Mouse (Mus musculus) gastrocnemius, postnatal 4 days (tissue): ENCODE results near the gene Krt16. TPM values are rescaled to one million over a fixed set of nuclear protein-coding genes. Genes with fewer than 3 reads are reported as not detected.

Experiments used
- DNase-seq, 2 experiments: peaks; one replicate each; pipeline ENCODE4 v3.0.0; 2021 to 2022; ENCODE audit warnings: low spot score in 2 of 2, mixed read lengths in 2 of 2
- long read RNA-seq, 2 experiments: library from polyadenylated mRNA; stranded (forward); transcript quantifications; one replicate each; pipeline ENCODE4 v2.0.0; 2021
- total RNA-seq, 2 experiments: library from RNA; stranded (reverse); gene quantifications; 2 replicates each; pipeline ENCODE4 v1.2.3; 2021

The Krt16 gene
- under 1 TPM in 1 of 2 experiments, not detected in 1; 0.29 TPM for total RNA-seq
- long read RNA-seq, experiment 1, partial matches to known transcripts, result 0 of 4 reads
- long read RNA-seq, experiment 1, other reads (novel, unspliced or antisense), result 1 of 4 reads
- long read RNA-seq, experiment 2, result 0 reads

DNA sequence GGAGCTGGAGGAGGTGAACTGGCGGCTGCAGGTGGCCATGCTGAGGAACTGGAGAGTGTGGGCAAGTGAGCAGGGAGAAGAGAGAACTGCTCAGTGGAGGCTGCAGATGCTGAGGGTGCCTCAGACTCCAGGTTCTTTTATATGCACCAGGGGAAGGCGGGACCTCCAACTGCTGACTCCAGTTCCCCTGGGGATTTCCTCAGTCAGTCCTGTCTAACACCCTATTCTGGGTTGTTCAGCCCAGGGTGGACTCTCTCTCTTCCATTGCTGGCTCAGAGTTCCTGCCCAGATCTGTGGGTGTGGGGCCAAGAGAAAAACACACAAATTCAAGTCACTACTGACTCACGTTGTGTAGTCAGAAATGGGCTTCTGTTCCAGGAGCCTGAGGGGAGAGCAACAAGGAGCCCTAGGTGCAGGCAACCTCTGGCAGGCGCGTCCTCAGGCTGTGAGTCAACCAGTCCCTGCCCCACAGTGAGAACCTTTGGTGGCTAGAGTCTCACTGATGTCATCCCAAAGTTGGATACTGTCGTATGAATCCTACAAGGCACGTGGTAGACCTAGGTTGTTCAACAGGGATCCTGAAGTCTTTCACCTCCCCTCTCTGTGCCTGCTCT lies at the start of gene Krt16:
Gene Krt16, minus strand, starts transcription at position 51 of the 614 bp plus-strand sequence.
- DNase-seq, result no peak

DNA sequence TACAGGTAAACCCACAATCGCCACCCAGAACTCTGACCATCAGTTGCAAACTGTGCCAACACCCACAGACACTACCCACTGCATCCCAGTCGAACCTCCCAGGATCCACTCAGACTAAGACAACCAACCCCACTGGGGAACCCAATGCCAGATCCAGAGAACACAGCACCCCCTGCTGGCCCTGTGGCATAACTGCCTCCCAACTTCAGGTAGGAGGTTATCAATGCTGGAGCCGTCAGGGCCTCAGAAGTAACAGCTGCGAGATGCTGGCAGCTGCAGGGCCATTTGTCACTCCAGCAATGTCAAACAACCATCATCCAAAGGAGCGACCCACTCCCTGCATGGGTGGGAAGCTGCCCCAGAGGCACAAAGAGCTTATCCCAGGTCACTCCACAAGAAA lies 49.1 kb upstream of the Krt16 start:
- no peak for DNase-seq

DNA sequence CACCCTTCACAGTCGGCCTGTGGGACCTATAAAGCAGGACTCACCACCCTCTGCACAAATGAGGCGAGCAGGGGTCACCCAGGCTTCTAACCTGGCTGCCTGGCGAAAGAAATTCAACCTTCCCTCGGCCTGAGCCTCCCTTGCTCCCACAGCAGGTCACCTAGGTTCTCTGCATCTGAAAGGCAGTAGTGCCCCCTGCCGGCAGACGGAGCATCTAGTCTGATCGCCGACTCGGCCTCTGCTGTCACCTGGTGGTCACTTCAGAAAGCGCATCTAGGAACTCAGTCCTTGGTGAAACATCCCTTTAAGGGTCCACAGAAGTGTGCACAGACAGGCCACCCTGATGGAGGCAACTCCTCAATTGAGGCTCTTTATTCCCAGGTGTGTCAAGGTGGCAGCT lies 46.6 kb upstream of the Krt16 start:
- peak; percentile 63 to 79 for DNase-seq

DNA sequence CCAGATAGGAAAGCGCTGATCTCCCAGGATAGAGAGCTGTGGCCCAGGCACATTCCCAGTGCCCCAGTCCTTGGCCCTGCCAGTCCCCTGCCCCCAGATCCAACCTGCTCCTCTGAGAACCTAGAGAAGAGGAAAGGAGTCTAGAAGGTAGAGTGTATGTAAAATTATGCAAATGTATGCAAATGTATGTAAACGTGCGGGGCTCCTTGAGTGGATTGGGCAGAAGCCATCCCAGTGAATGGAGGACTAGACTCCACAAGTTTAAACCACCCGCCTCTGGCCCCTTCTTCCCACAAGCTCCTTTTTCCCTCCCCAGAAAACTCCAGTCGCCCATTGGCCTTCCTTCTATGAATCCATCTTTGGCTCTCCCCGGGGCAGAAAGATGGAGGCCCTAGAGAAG lies 44.2 kb upstream of the Krt16 start:
- DNase-seq, result no peak

DNA sequence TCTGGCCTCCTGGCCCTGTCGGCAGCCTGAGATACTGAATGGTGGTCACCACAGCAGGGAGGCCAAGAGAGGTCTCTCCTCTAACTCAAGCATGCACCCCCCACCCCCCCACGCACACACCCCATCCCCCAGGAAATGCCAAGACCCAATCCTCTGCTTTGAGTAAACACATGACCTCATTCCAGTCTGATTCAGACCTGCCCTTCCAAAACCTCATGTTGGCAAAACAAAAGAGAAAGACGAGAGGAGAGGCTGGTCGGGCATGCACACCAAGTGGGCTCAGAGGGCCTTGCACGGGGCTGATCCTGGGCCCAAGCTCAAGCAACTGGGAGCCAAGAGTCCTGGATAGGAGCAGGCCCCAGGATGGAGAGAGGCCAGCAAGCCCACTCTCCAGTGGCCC lies 41.5 kb upstream of the Krt16 start:
- DNase-seq, result no peak

DNA sequence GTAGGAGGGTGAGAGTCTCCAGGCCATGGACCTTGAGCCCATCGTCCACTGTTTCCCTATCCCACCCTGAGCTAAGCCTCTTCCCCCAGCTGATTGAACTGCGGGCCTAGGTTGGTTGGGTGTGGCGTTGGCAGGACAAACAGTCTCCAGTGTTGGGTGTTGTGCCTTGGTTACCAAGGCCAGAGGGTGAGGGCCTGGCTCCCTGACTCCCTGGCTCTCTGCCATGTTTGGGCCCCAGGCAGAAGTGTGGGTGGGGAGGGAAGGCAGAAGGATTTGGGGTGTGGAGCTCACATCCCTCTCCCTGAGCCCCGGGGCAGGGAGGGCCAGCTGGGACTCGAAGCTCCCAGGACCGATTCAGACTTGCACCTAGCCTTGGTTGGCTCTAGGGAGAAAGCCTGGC lies 40.2 kb upstream of the Krt16 start:
- no peak for DNase-seq

DNA sequence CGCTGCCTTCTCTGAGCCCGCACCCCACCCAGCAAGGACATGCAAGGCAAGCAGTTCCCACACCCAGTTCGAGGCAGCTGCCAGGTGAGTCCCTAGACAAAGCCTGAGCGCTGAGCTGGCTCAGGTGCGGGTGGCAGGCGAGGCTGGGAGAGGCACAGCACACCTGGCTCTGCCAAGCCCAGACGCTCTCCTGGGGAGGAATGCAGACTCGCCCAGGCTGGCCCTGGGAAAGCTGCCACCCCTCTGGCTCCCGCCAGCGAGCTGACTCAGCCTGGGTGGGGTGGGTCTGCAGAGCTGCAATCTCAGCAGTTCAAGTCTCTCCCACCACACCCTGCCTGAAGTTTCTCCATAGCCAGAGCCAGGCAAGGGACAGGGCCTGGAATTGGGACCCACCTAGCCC lies 38.3 kb upstream of the Krt16 start:
- DNase-seq, result peak in 1 of 2 experiments; percentile 47

DNA sequence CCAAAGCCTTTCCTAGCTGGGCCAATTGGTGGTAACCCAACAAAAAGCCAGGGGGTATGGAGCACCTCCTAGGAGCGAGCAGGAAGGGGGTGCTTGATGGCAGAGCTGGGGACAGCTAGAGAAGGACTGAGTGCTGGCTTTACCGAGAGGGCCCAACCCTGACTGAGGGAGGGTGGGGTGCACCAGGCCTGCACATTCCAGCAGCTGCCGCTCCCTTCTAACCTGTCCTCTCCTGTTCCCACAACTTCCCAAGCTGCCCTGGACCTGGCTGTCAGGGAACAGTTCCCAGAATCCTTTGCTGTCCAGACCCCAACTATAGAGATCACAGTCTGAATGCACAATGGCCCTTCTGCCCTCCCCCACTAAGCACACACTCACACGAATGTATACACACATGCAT lies 36.3 kb upstream of the Krt16 start:
- no peak for DNase-seq

DNA sequence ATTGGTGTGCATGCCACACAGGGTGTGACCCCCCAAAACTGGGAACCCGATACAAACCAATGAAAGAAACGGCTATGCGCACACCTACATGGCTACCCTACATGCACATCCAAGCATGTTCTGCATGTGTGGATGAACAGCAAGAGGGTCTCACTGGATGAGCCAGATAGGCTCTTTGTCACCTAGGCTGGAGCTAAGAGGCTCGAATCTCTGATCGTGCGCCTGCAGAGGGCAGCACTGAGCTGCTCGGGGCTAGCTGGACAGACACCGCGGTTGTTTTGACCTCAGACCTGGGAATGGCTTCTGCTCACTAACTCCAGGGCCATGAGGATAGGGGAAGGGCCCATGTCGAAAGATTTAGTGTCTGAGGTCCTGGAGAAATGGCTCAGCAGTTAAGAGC lies 33.8 kb upstream of the Krt16 start:
- DNase-seq, result peak; percentile 69 to 82

DNA sequence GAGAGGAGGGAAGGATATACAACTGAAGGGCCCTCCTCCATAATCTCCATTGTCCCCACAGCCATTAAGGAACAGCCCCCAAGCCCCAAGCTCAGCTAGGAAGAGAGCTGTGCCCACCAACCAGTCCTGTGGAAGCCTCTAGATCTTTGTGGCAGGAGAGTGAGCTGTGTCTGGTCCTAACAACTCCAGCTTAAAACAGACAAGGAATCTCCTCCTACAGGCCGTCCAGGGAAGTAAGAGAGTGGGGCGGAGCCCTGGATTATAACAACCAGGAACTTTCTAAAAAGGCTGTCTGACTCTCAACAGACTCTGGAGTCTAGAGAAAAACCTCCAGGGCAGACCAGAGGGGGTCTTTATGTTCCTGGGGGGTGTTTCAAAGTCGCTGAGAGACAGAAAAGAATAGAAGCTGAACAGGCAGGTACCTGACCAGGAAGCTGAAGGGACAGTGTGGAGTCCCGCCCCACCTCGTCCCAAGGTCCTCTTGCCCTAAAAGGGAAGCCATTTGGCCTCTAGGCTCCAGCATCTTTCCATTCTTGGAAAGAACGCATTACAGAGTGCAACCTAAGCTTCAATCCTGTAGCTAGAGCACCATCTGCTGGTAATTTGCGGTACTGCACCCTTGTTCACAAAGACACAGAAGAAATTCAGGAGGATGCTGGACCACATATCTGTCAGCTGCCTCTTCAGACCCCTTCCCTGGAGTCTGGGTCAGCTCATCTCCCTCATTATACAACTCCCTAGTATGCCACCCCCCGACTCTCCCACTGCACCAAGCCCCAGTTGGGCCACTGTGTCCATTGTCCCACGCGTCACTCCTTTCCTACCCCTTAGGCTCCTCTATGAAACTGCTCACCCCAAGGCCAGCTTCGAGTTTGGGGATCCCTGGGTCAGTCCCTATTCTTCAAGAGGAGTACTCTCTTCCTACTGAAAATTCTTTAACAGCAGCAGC lies 33.2 kb upstream of the Krt16 start:
- peak; percentile 59 to 83 for DNase-seq

DNA sequence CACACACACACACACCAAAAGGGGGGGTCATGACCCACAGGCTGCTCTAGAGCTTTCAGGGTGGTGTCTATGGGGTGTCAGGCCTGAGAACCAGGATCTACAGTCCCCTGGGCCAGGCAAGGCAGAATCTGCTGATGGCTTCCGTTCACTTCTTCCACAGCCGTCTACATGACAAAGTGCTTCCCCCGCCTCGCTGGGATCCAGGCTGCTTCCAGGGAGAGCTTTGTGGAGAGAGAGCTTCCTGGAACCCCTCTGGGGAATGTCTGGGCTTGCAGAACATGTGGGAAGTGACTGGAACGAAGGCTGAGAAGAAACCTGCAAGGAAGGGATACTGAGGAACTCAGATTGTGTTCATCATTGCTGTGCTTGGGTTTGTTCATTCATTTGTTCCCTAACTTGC lies 30.1 kb upstream of the Krt16 start:
- no peak for DNase-seq

DNA sequence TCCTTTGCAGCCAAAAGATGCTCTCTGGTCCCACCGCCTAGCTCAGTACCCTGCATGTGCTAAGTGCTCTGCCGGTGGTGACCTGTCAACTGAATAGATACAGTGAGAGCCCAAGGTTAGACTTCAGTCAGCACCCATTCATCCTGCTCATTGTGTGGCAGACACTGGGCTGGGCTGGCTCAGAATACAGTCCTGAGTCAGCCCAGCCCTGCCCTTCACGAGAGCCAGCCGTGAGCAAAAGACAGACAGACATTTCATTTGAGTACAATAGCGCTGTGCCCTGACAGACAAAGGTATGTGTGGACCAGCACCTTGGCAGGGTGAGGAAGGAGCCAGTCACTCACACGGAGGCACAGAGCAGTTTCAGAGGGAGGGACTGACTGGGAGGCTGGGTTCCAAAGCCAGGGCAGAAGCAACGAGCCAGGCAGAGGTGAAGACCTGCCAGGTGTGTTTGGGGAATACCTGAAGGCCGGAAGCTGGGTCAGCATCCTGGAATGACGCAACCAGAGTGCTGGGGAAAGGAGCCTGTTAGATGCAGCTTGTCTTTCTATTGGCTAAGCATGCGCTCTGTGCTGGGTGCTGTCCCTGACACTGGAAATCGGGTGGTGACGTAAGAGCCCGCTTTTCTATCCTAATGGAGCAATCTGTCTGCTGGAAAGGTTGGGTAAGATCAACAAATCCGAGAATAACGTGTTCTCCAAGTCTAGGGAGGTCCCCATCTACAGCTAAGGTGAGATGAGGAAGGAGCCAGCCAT lies 29.2 kb upstream of the Krt16 start:
- DNase-seq, result no peak

DNA sequence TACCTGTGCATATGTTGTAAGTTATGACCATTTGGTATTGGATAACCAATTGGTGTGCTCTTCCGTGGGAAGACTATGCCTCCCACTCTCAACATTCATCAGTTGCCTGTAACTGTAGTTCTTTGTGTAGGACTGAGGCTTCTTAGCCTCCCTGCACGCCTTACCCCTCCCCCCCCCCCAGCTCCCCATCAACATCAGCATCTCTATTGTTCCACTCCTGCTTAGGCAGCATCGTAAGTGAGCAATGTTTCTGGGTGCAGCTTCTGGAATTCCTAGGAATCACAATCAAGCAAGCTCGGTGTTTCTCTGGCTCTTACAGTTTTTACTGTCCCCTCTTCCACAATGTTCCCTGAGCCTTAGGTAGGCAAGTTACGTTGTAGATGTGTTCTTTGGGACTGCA lies 26.8 kb upstream of the Krt16 start:
- no peak for DNase-seq

DNA sequence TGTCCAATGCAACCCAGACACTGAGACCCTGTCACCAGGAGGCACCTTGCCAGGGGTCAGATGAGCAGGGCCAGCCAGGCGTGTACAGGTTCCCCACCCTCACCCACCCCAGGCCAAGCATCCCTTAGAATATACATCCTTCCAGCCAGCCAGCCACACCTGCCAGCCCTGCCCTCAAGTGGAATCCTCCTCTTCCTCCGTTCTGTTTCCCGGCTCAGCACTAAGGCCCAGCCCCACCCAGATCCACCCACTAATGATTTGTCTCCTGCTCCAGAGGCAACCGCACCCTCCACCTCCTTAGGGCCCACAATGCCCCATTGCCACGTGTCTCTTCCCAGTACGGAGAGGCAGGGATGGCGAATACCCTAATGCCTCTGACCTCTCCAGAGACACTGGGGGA lies 26.0 kb upstream of the Krt16 start:
- no peak for DNase-seq

DNA sequence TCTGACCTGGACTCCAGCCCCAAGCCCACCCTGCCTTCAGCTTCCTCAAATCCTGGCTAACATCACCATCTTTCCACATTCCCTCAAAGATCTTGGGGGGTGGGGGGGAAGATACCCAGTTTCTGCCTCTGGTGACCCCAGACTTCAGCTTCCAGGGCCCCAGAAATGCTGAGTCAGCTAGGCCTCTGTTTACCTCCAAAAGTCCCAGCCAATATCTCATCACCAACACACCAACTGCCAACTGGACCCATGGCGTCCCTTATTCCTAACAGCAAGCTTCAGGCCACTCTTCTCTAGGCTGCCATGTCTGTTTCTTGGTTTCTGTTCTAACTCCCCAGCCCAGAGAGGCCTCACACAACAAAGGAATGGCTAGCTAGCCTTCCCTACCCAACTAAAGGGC lies 23.2 kb upstream of the Krt16 start:
- DNase-seq, result no peak

DNA sequence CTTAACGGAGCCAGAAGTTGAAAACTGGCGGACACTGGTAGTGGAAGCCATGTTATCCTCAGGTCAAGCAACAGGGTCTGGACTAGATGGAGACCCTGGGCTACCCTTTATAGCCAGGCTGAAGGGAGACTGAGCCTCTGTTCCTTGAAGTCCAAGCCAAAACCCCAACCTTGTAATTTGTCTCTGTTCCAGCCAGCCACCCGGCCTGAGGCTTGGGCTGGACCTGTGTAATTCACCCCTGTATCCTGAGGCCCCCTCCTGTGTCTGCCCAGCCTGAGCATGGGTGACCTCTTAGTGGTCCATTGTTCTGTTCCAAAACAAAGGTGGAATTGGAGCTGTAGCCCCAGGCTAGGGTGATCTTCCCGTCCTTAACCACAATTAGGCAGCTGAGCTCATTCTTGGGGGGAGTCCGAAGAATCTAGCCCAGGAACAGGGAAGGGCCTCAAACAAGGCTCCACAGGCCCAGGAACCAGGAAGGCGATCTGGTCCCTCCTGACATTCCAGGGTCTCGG lies 21.2 kb upstream of the Krt16 start, which contains the start of gene Krt42:
Gene Krt42, minus strand, starts transcription at position 51 of the 512 bp plus-strand sequence.
- DNase-seq, result no peak

DNA sequence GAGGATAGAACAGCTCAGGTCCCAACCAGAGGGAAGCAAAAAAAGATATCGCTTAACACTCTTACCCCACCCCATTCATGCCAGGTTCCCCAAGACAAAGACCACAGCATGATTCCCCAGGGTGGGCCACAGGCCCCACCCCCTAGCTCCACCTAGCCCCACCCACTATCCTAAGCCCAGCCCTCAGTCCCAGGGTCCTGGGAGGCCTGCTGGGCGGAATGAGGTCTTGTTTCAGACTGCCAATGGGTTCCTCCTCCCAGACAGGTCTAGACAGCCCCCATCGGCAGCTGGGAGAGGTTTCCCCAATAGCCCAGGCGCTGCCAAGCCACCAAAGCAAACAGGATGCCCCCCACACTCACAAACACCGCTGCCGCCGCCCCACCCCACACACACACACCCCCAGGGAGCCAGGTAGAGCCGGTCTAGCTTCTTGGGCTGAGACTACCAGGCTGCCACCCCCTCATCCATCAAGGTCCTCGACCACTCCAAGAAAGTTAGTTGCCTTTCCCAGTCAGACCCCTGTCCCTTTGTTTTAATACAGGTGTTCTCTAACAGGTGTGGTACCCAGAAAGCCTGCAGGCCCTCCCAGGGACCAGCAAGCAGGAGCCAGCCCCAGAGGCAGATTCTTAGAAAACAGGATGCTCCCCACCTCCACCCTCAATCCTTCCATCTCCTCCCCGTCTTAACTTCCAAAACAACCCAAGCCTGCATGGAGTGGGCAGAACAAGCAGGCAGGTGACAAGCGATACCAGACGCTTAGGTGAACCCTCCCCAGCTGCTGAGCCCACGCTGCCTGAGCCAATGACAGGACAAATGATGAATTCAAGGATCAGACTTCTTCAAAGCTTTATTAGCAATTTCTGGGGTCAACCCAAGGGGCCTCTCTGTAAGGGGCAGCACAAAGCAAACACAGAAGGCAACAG lies 13.6 kb upstream of the Krt16 start:
- DNase-seq, result no peak

DNA sequence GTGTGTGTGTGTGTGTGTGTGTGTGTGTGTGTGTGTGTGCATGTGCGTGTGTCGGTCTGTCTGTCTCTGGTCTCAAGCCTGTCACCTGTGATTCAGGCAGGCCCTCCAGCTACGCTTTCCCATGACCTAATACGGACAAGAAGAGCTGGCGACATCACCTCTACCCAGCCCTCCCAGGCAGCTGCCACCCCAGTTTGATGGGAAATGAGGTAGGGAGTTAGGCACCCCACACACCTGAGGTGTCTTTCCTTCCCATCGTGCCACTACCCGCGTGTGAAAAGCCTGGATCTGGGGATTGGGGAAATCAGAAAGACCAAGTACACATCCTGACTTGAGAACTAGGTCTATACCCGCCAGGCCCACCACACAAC lies 12.5 kb upstream of the Krt16 start:
- no peak for DNase-seq

DNA sequence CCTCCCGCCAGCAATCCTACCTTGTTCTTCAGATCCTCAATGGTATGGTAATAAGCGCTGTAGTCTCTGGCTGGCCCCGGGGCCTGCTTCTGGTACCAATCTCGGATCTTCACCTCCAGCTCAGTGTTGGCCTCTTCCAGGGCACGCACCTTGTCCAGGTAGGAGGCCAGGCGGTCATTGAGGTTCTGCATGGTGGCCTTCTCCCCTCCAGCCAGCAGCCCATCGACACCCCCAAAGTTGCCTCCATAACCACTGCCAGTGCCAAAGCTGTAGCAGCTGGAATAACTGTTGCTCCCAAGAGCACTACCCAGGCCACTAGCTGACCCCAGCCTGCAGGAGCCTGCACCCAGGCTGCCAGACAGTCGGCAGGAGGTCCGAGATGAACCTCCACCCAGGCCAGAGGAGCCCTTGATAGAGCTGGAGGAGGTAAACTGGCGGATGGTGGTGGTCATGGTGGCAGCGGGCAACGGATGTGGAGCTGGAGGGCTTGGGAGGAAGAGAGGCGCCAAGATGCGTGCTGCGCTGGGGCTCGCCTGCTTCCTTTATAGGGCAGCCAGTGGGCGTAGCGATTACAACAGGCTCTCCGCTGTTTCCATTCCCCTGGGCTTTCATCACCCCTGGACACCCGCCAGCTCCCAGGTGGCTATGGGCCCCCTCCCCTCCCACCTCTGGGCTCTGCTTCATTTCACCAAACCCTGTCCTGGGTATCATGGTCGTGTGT lies 12.0 kb upstream of the Krt16 start, which contains the start of gene Krt17:
Gene Krt17, minus strand, starts transcription at position 516 of the 721 bp plus-strand sequence.
- DNase-seq, result no peak

DNA sequence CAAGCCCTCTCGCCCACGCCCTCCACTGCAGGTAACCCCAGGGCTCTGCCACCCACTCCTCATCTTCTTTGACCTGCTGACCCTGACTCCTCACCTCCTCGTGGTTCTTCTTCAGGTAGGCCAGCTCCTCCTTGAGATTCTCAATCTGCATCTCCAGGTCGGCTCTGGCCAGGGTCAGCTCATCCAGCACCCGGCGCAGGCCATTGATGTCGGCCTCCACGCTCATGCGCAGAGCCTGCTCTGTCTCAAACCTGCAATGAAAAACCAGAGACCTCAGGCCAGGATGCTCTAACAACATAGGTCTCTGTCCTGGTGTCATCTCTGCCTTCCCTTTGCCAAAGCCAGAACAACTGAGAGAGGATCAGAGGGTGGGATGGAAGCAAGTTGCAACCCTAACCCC lies 10.4 kb upstream of the Krt16 start:
- DNase-seq, result no peak
